Mouse (Mus musculus): Measurements from ENCODE around the gene Tex14.
"Not testable (repeated sequence)": the region's sequence is repeated elsewhere in the genome, so short reads cannot be mapped to it uniquely, and the experiment has no call there.

Gene Tex14

GRCm38 (mm10) chr11:87472058-87472457, 67.2 kb downstream of the Tex14 start:
- not testable (repeated sequence) for DNase-seq (ENCODE audit: low spot score)

- not testable (repeated sequence) for DNase-seq (ENCODE audit: low spot score)
Measured at GRCm38 (mm10) chr11:87479172-87479571, 74.3 kb downstream of the Tex14 start.

GRCm38 (mm10) chr11:87483796-87484326, 79.0 kb downstream of the Tex14 start:
- no peak for DNase-seq (ENCODE audit: low spot score)

GRCm38 (mm10) chr11:87488948-87489347, 84.1 kb downstream of the Tex14 start:
- no peak for DNase-seq (ENCODE audit: low spot score)

GRCm38 (mm10) chr11:87504690-87505214, 99.9 kb downstream of the Tex14 start:
- DNase-seq (ENCODE audit: low spot score): peak; percentile 25

- DNase-seq (ENCODE audit: low spot score): no peak
Measured at GRCm38 (mm10) chr11:87506502-87506901, 101.6 kb downstream of the Tex14 start.

- DNase-seq (ENCODE audit: low spot score): no peak
Measured at GRCm38 (mm10) chr11:87507043-87507442, 102.2 kb downstream of the Tex14 start.

GRCm38 (mm10) chr11:87519260-87519659, 114.4 kb downstream of the Tex14 start:
- DNase-seq (ENCODE audit: low spot score): peak; percentile 69

- no peak for DNase-seq (ENCODE audit: low spot score)
Measured at GRCm38 (mm10) chr11:87523466-87523865, 118.6 kb downstream of the Tex14 start.

- no peak for DNase-seq (ENCODE audit: low spot score)
Measured at GRCm38 (mm10) chr11:87523967-87524366, 119.1 kb downstream of the Tex14 start.

GRCm38 (mm10) chr11:87524780-87525179, 119.9 kb downstream of the Tex14 start:
- DNase-seq (ENCODE audit: low spot score): no peak

- DNase-seq (ENCODE audit: low spot score): no peak
Measured at GRCm38 (mm10) chr11:87527364-87527763, 122.5 kb downstream of the Tex14 start.

- no peak for DNase-seq (ENCODE audit: low spot score)
Measured at GRCm38 (mm10) chr11:87527990-87528389, 123.1 kb downstream of the Tex14 start.

GRCm38 (mm10) chr11:87531695-87532094, 126.8 kb downstream of the Tex14 start:
- peak; percentile 23 for DNase-seq (ENCODE audit: low spot score)

GRCm38 (mm10) chr11:87542285-87542684, 137.4 kb downstream of the Tex14 start:
- DNase-seq (ENCODE audit: low spot score): no peak

GRCm38 (mm10) chr11:87542906-87543305, 138.0 kb downstream of the Tex14 start:
- DNase-seq (ENCODE audit: low spot score): no peak

GRCm38 (mm10) chr11:87553342-87553741, 148.5 kb downstream of the Tex14 start:
- no peak for DNase-seq (ENCODE audit: low spot score)

- no peak for DNase-seq (ENCODE audit: low spot score)
Measured at GRCm38 (mm10) chr11:87554386-87554785, 149.5 kb downstream of the Tex14 start.

GRCm38 (mm10) chr11:87555106-87555703, 150.3 kb downstream of the Tex14 start:
- no peak for DNase-seq (ENCODE audit: low spot score)

- no peak for DNase-seq (ENCODE audit: low spot score)
Measured at GRCm38 (mm10) chr11:87561208-87561607, 156.3 kb downstream of the Tex14 start.

- no peak for DNase-seq (ENCODE audit: low spot score)
Measured at GRCm38 (mm10) chr11:87566501-87566900, 161.6 kb downstream of the Tex14 start, which contains the start of gene Gm11492. TSS of gene Gm11492 (plus strand) at chr11:87566653.

- DNase-seq (ENCODE audit: low spot score): no peak
Measured at GRCm38 (mm10) chr11:87568255-87568953, 163.5 kb downstream of the Tex14 start, which contains the start of gene Sept4. TSS of gene Sept4 (plus strand) at chr11:87568903.

GRCm38 (mm10) chr11:87570743-87571142, 165.9 kb downstream of the Tex14 start:
- DNase-seq (ENCODE audit: low spot score): no peak

Data from c-Kit-positive CD71-positive TER-119-positive erythroid progenitor cells, embryonic 14.5 days (primary cell).